Mouse (Mus musculus) heart, adult 2 months (tissue): ENCODE measurements at regions not wholly inside any gene's neighbourhood (a gene's known extent, or its start where the extent isn't known, plus 50 kb on each side); places are given as distances from the start of the nearest gene placed in this dataset.

Experiments used
- CTCF ChIP-seq: fragments of 200-600 bp; IDR thresholded peaks from 2 replicates; pipeline ENCODE4 v1.8.1; 2022; ENCODE audit warnings: antibody characterized with exemption, mild to moderate bottlenecking, moderate library complexity
- EP300 ChIP-seq: fragments of 200-500 bp; IDR thresholded peaks from 2 replicates; pipeline ENCODE4 v1.6.1; 2011; ENCODE audit warnings: low read depth, low read length, control low read depth; ENCODE audit not compliant: insufficient read depth
- POLR2A ChIP-seq: fragments of 200-500 bp; IDR thresholded peaks from 2 replicates; pipeline ENCODE4 v1.6.1; 2011; ENCODE audit warnings: mild to moderate bottlenecking, low read depth, low read length, control low read depth; ENCODE audit not compliant: insufficient read depth

DNA sequence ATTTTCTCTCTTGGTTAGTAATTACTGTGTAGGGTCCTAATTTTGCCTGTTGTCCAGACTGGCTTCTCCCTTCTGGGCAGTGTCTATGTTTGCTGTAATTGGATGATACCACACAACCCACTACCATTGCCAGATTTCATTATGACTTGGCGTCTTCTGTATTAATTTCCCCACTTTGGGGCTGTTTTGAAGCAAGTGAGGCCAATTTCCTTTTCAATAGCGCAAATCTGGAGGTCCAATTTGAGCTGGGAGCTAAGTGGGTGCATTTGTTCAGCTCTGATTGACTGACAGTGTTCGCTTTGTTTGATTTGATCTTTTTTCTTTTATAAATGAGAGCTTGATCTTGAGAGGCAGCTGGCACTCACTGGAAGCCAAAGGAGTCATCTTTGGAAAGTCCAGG, 266.4 kb downstream of the Slc4a3 start:
- TF ChIP-seq POLR2A = no peak
- TF ChIP-seq EP300 = no peak
- TF ChIP-seq CTCF = no peak
